Mouse (Mus musculus) megakaryocyte, embryonic 14.5 days (primary cell): Measurements from ENCODE around the gene Fam162b.

Experiments used
- FLI1 ChIP-seq: IDR thresholded peaks from 2 replicates; pipeline ENCODE4 v1.6.1; 2012; ENCODE audit warnings: low read length, inconsistent platforms, mixed read lengths
- GATA1 ChIP-seq: IDR thresholded peaks from 3 replicates; pipeline ENCODE4 v1.6.1; 2012; ENCODE audit warnings: mixed read lengths, low read length, inconsistent platforms, borderline replicate concordance

DNA sequence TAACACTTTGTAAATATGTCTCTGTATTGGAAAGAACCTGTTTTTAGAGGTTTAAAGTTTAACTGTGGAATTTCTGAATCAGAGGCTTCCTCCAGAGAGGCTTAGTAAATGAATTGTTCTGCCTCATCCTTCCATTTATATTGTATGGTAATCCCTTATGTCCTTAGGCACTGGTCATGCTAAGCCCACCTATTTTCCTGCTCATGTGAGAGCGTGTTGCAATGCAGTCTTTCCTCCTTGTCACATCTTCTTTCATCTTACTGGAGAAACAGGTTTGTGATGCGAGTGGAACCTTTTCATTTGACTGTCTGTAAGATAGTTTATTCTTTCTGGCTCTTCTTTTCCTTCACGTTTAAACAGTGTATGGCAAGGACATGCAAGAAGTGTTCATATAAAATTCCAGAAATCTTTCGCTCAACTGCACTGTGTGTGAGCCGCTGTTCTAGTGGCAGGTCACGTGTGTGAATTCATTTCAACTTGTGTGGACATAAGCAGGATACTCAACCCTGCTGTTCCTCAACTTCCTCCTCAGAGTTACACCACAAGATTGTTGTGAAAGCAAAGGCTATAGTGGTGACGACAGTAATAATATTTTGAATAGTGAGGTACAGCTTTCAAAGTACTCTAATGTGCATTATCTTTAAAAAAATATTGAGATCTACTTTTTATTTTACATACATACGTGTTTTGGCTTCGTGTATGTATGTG, 6.8 kb upstream of the Fam162b start:
- TF ChIP-seq FLI1 (no peak), GATA1 (no peak)
